Mouse (Mus musculus): Measurements from ENCODE around the gene Diaph2. TPM values are rescaled to one million over a fixed set of nuclear protein-coding genes. Genes with fewer than 3 reads are reported as not detected.
A peak's percentile ranks its signal among the peaks of the same experiment; 100 is the strongest.
"Not testable (repeated sequence)": the region's sequence is repeated elsewhere in the genome, so short reads cannot be mapped to it uniquely, and the experiment has no call there.

The Diaph2 gene
- polyA plus RNA-seq, 1 experiment from 2014 or later: 9.1 TPM

DNA sequence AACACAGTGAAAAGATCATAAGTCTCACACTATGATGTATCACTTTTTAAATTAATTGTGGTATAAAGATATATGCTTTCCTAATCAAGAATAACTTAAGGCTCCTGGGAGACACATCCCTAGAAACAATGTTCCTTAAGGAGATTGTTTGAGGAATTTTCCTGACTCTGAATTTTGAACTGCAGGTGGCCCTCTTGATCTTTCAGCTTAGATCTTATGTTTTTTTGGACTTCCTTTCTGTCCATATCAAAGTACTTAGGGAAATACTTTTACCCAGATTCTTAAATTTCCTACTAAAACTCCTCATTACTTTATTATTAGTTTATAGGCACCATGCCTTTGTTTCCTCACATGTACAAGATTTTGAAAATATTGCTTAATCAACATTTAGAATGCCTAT is 258.7 kb downstream of the Diaph2 start:
- Histone ChIP-seq H3K4me2 (ENCODE audit: low read depth, low read length) (no peak overlapping the region), H3K4me1 (replicated peaks; ENCODE audit: control insufficient read depth, insufficient read depth, low read length) (no peaks in the 10 kb centered on the region), H3K9ac (ENCODE audit: low read length) (no peak overlapping the region), H3K27me3 (ENCODE audit: control insufficient read depth, insufficient read depth, low read depth, low read length) (no peaks in the 10 kb centered on the region), H3K9me3 (ENCODE audit: control insufficient read depth, low read length) (no peaks in the 10 kb centered on the region), H3K27ac (ENCODE audit: low read length) (no peak overlapping the region), H3K36me3 (ENCODE audit: control insufficient read depth, insufficient read depth, low read length) (no peaks in the 10 kb centered on the region), H3K4me3 (ENCODE audit: low read length) (no peak overlapping the region)
- no peak for ATAC-seq (ENCODE audit: low read depth)

DNA sequence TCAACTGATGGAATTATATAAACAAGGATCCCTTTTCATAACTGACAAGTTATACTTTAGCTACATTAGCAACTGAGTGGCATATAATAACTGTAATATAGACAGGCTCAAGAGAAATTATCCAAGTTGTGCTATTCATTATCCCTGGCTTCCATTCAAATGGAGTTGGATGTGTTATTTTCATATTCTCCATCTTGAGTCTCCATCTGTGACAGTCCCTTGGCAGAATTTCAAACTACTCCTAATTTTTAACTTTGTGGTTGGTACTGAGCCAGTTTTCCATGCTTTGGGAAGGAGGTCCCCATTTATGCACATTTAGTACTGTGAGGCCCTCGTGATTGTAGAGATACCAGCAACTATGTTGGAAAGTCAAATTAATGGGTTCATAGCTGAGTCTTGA is 270.2 kb downstream of the Diaph2 start:
- H3K4me2 ChIP-seq (ENCODE audit: low read depth, low read length): no peak overlapping the region
- H3K4me3 ChIP-seq (ENCODE audit: low read length): no peak overlapping the region
- no peaks in the 10 kb centered on the region for H3K27me3 ChIP-seq (ENCODE audit: control insufficient read depth, insufficient read depth, low read depth, low read length)
- no peaks in the 10 kb centered on the region for H3K9me3 ChIP-seq (ENCODE audit: control insufficient read depth, low read length)
- H3K36me3 ChIP-seq (ENCODE audit: control insufficient read depth, insufficient read depth, low read length): no peaks in the 10 kb centered on the region
- no peak overlapping the region for H3K27ac ChIP-seq (ENCODE audit: low read length)
- H3K4me1 ChIP-seq (replicated peaks; ENCODE audit: control insufficient read depth, insufficient read depth, low read length): no peaks in the 10 kb centered on the region
- no peak overlapping the region for H3K9ac ChIP-seq (ENCODE audit: low read length)
- ATAC-seq (ENCODE audit: low read depth): peak; percentile 38; the same call in 1 of the 2 replicates
- 36% methylated on average over 1 of the region's 1 CpGs for WGBS

DNA sequence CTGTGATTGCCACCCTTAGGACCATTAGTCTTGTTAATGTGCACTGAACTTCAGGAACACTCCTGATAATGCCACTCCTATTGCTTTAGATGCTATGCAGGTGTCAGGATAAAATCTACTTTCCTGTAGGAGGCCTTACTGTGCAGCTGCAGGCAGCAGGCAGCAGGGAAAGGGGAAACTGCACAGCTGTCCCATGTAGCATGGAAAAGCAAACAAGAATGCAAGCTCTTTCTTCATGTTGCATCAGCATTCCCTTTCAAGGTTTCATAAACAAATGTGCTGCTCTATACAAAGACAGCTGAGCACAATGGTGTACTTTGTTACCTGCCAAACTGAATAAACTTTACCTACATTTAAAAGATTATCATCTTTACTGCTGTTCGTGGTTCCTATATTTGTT is 295.0 kb downstream of the Diaph2 start:
- no peaks in the 10 kb centered on the region for H3K36me3 ChIP-seq (ENCODE audit: control insufficient read depth, insufficient read depth, low read length)
- no peaks in the 10 kb centered on the region for H3K4me1 ChIP-seq (replicated peaks; ENCODE audit: control insufficient read depth, insufficient read depth, low read length)
- H3K27ac ChIP-seq (ENCODE audit: low read length): no peak overlapping the region
- no peaks in the 10 kb centered on the region for H3K9me3 ChIP-seq (ENCODE audit: control insufficient read depth, low read length)
- ATAC-seq (ENCODE audit: low read depth): no peak
- 54% methylated on average over 1 of the region's 1 CpGs for WGBS
- no peak overlapping the region for H3K4me2 ChIP-seq (ENCODE audit: low read depth, low read length)
- H3K27me3 ChIP-seq (ENCODE audit: control insufficient read depth, insufficient read depth, low read depth, low read length): no peaks in the 10 kb centered on the region
- H3K4me3 ChIP-seq (ENCODE audit: low read length): no peak overlapping the region
- H3K9ac ChIP-seq (ENCODE audit: low read length): no peak overlapping the region

DNA sequence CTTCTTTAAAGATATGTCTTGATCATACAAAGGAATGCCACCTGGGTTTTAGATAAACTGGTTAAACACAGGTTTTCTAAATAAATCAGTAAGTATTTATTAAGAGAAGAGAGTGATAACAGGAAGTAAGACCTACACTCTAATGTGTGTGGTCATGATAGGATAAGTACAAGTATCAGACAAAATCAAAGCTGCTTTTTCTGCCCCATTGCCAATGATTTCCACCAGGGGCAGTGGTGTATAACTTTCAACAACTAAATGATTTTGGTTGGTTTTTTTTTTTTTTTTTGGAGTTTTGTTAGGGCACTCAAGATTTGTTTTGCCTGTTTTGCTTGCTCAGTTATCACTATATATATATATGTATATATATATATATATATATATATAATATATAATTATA is 399.7 kb downstream of the Diaph2 start:
- Histone ChIP-seq H3K9ac (ENCODE audit: low read length) (no peak overlapping the region), H3K4me3 (ENCODE audit: low read length) (no peak overlapping the region), H3K4me2 (ENCODE audit: low read depth, low read length) (no peak overlapping the region), H3K27me3 (ENCODE audit: control insufficient read depth, insufficient read depth, low read depth, low read length) (no peaks in the 10 kb centered on the region), H3K4me1 (replicated peaks; ENCODE audit: control insufficient read depth, insufficient read depth, low read length) (no peaks in the 10 kb centered on the region), H3K9me3 (ENCODE audit: control insufficient read depth, low read length) (no peaks in the 10 kb centered on the region), H3K36me3 (ENCODE audit: control insufficient read depth, insufficient read depth, low read length) (no peaks in the 10 kb centered on the region), H3K27ac (ENCODE audit: low read length) (no peak overlapping the region)
- ATAC-seq (ENCODE audit: low read depth): no peak

DNA sequence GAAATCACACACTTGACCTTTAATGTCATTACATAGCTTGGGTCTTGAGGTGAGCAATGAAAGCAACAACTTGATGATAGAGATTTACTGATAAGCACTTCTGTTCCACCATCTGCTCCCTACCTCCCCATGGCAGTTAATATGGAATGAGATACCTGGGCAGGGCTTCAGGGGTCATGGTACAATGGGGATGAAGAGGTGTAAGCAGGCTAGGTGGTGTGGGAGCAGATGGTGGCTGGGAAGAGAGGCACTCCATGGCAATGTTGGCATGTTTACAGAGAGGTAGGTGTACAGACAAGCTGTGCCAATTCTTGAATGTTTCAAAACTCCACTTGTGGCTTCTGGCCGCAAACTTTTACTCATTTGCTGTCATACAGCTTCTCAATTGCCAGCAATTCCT is 402.6 kb downstream of the Diaph2 start:
- WGBS: 71% methylated on average over 1 of the region's 1 CpGs
- Histone ChIP-seq H3K36me3 (ENCODE audit: control insufficient read depth, insufficient read depth, low read length) (no peaks in the 10 kb centered on the region), H3K4me1 (replicated peaks; ENCODE audit: control insufficient read depth, insufficient read depth, low read length) (no peaks in the 10 kb centered on the region), H3K4me2 (ENCODE audit: low read depth, low read length) (no peak overlapping the region), H3K9ac (ENCODE audit: low read length) (no peak overlapping the region), H3K9me3 (ENCODE audit: control insufficient read depth, low read length) (no peaks in the 10 kb centered on the region), H3K4me3 (ENCODE audit: low read length) (no peak overlapping the region), H3K27ac (ENCODE audit: low read length) (no peak overlapping the region), H3K27me3 (ENCODE audit: control insufficient read depth, insufficient read depth, low read depth, low read length) (no peaks in the 10 kb centered on the region)
- no peak for ATAC-seq (ENCODE audit: low read depth)

DNA sequence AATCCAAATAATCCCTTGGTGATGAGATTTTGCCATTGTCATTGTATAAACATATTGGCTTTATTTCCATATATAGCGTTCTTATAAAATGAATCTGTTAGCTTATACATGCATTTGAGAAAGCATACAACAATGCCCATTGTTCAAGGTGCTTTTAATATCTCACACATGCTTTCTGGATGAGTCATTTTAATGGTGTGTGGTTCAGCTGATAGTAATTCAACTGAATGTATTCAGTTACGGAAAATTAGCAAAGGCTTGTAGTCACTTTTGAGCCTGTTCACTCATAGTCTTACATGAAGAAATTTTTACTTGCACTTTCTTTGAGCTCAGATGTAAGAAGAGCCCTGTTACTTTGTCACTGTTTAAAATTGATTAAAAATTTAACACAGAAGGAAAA is 423.6 kb downstream of the Diaph2 start:
- WGBS: 78% methylated on average over 2 of the region's 2 CpGs
- Histone ChIP-seq H3K27ac (ENCODE audit: low read length) (no peak overlapping the region), H3K4me3 (ENCODE audit: low read length) (no peak overlapping the region), H3K36me3 (ENCODE audit: control insufficient read depth, insufficient read depth, low read length) (no peaks in the 10 kb centered on the region), H3K27me3 (ENCODE audit: control insufficient read depth, insufficient read depth, low read depth, low read length) (no peaks in the 10 kb centered on the region), H3K9ac (ENCODE audit: low read length) (no peak overlapping the region), H3K4me1 (replicated peaks; ENCODE audit: control insufficient read depth, insufficient read depth, low read length) (no peaks in the 10 kb centered on the region), H3K9me3 (ENCODE audit: control insufficient read depth, low read length) (no peaks in the 10 kb centered on the region), H3K4me2 (ENCODE audit: low read depth, low read length) (no peak overlapping the region)
- no peak for ATAC-seq (ENCODE audit: low read depth)

DNA sequence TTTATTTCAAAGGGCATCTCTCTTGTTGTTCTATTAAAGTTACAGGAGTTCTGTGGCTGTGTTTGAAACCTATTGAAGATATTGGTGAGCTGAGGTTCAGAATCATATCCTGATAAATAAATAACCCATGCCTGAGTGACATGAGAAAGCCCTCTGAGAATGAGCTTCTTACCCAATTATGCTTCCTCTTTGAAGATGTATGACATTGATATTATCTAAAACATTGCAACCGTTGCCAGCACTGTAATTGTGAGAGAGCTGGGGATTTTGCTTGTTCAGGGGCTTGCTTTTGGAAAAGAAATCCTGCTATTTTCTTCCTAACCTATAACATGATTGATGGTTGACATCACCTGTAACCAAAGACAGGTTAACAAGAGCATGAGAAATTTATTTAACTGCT is 438.3 kb downstream of the Diaph2 start:
- H3K4me1 ChIP-seq (replicated peaks; ENCODE audit: control insufficient read depth, insufficient read depth, low read length): no peaks in the 10 kb centered on the region
- H3K9me3 ChIP-seq (ENCODE audit: control insufficient read depth, low read length): no peaks in the 10 kb centered on the region
- no peaks in the 10 kb centered on the region for H3K36me3 ChIP-seq (ENCODE audit: control insufficient read depth, insufficient read depth, low read length)
- no peak overlapping the region for H3K4me2 ChIP-seq (ENCODE audit: low read depth, low read length)
- 38% methylated on average over 1 of the region's 1 CpGs for WGBS
- H3K27ac ChIP-seq (ENCODE audit: low read length): no peak overlapping the region
- H3K4me3 ChIP-seq (ENCODE audit: low read length): no peak overlapping the region
- H3K27me3 ChIP-seq (ENCODE audit: control insufficient read depth, insufficient read depth, low read depth, low read length): no peaks in the 10 kb centered on the region
- no peak for ATAC-seq (ENCODE audit: low read depth)
- no peak overlapping the region for H3K9ac ChIP-seq (ENCODE audit: low read length)

DNA sequence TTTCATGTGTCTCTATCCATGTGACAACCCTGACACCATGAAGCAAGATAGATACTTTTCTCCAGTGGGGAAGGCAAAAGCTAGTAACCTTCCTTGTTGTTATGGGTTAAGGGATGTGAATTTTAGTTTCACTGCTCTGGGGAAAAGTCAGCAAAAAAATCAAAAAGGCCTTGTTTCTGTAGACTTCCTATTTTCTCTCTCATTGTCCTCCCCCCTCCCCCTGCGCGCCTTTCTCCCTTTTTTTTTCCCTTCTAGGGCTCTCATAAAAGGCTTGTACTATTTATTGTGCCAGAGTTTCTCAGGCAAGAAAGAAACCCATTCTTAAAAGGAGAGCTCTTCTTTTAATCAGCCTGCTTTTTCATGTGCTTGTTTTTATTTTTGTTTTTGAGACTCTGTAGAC is 438.9 kb downstream of the Diaph2 start:
- H3K27me3 ChIP-seq (ENCODE audit: control insufficient read depth, insufficient read depth, low read depth, low read length): no peaks in the 10 kb centered on the region
- H3K9ac ChIP-seq (ENCODE audit: low read length): no peak overlapping the region
- H3K4me2 ChIP-seq (ENCODE audit: low read depth, low read length): no peak overlapping the region
- no peak overlapping the region for H3K27ac ChIP-seq (ENCODE audit: low read length)
- H3K9me3 ChIP-seq (ENCODE audit: control insufficient read depth, low read length): no peaks in the 10 kb centered on the region
- no peak for ATAC-seq (ENCODE audit: low read depth)
- 58% methylated on average over 2 of the region's 2 CpGs for WGBS
- no peaks in the 10 kb centered on the region for H3K36me3 ChIP-seq (ENCODE audit: control insufficient read depth, insufficient read depth, low read length)
- H3K4me1 ChIP-seq (replicated peaks; ENCODE audit: control insufficient read depth, insufficient read depth, low read length): no peaks in the 10 kb centered on the region
- H3K4me3 ChIP-seq (ENCODE audit: low read length): no peak overlapping the region

DNA sequence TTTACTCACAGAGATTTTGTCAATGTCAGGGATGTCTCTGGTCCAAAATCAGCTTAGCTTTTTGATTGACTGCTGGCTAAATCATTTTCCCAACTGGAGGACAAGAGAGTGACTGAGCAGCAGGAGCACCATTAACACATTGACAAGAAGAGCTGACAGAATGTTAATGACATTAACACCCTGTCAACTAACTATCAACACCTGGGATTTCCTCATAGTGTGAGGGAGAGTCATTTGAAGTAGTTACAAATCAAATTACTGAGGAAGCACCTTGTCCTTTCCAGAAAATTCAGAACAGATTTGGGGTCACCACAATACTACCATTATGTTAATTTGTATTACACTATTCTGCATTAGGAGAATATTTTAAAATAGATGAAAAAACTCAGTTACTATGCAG is 439.7 kb downstream of the Diaph2 start:
- no peak overlapping the region for H3K4me3 ChIP-seq (ENCODE audit: low read length)
- no peak overlapping the region for H3K27ac ChIP-seq (ENCODE audit: low read length)
- no peak overlapping the region for H3K9ac ChIP-seq (ENCODE audit: low read length)
- H3K27me3 ChIP-seq (ENCODE audit: control insufficient read depth, insufficient read depth, low read depth, low read length): no peaks in the 10 kb centered on the region
- H3K4me2 ChIP-seq (ENCODE audit: low read depth, low read length): no peak overlapping the region
- H3K4me1 ChIP-seq (replicated peaks; ENCODE audit: control insufficient read depth, insufficient read depth, low read length): no peaks in the 10 kb centered on the region
- ATAC-seq (ENCODE audit: low read depth): no peak
- no peaks in the 10 kb centered on the region for H3K9me3 ChIP-seq (ENCODE audit: control insufficient read depth, low read length)
- no peaks in the 10 kb centered on the region for H3K36me3 ChIP-seq (ENCODE audit: control insufficient read depth, insufficient read depth, low read length)

DNA sequence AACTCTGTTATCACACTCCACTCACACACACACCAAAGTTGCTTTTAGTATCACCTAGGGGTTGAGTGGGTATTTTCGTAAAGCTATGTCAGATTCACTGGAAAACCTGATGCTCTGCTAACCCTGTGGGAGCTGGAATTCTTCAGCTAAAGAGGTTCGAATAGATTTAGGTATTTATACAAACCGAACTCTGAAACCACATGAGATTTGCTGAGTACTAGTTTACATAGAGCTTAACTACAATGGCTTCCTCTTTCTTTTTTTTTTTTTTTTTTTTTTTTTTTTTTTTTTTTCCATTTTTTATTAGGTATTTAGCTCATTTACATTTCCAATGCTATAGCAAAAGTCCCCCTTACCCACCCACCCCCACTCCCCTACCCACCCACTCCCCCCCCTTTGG is 447.9 kb downstream of the Diaph2 start:
- not testable (repeated sequence) for H3K9ac ChIP-seq (ENCODE audit: low read length); H3K27ac ChIP-seq (ENCODE audit: low read length); H3K36me3 ChIP-seq (ENCODE audit: control insufficient read depth, insufficient read depth, low read length); H3K4me3 ChIP-seq (ENCODE audit: low read length); ATAC-seq (ENCODE audit: low read depth); H3K4me1 ChIP-seq (replicated peaks; ENCODE audit: control insufficient read depth, insufficient read depth, low read length); H3K9me3 ChIP-seq (ENCODE audit: control insufficient read depth, low read length); H3K4me2 ChIP-seq (ENCODE audit: low read depth, low read length); H3K27me3 ChIP-seq (ENCODE audit: control insufficient read depth, insufficient read depth, low read depth, low read length)
- 81% methylated on average over 3 of the region's 3 CpGs for WGBS
